Mouse (Mus musculus) intestine, embryonic 15.5 days (tissue): ENCODE results near the gene Mindy3. TPM values are rescaled to one million over a fixed set of nuclear protein-coding genes. Genes with fewer than 3 reads are reported as not detected.

Source experiments
- ATAC-seq: fragments of 200-750 bp; cut with Nextera tagmentation; 2 replicates; pipeline ENCODE4 v1.8.0; 2017; ENCODE audit warnings: moderate TSS enrichment, moderate library complexity
- H3K27ac ChIP-seq: fragments of 300-500 bp; sonication (generic); 2 replicates; pipeline ENCODE4 v1.5.1; 2015; ENCODE audit warnings: mild to moderate bottlenecking, inconsistent platforms
- H3K27me3 ChIP-seq: fragments of 300-500 bp; sonication (generic); replicated peaks from 2 replicates; pipeline ENCODE4 v1.6.1; 2015; ENCODE audit warnings: inconsistent platforms
- H3K36me3 ChIP-seq: fragments of 300-500 bp; sonication (generic); 2 replicates; pipeline ENCODE4 v1.6.1; 2015; ENCODE audit warnings: inconsistent platforms
- H3K4me1 ChIP-seq: fragments of 300-500 bp; sonication (generic); replicated peaks from 2 replicates; pipeline ENCODE4 v1.6.1; 2015; ENCODE audit warnings: inconsistent platforms
- H3K4me2 ChIP-seq: fragments of 300-500 bp; sonication (generic); replicated peaks from 2 replicates; pipeline ENCODE4 v1.6.1; 2015; ENCODE audit warnings: mild to moderate bottlenecking, inconsistent platforms
- H3K4me3 ChIP-seq: fragments of 300-500 bp; sonication (generic); replicated peaks from 2 replicates; pipeline ENCODE4 v1.5.1; 2015; ENCODE audit warnings: inconsistent platforms
- H3K9ac ChIP-seq: fragments of 300-500 bp; sonication (generic); 2 replicates; pipeline ENCODE4 v1.6.1; 2015; ENCODE audit warnings: inconsistent platforms
- H3K9me3 ChIP-seq: fragments of 300-500 bp; sonication (generic); 2 replicates; pipeline ENCODE4 v1.6.1; 2016; ENCODE audit warnings: inconsistent platforms
- WGBS: fragments of 180-500 bp; shearing (Covaris S2); methylation state at CpG from one replicate; pipeline ENCODE4 v1.1.7; 2015; 5-methylcytosine and 5-hydroxymethylcytosine counted together
- polyA plus RNA-seq: library from polyadenylated mRNA; unstranded; fragments of >200 nt; fragmentation: Nextera tagmentation; extraction: Ambion mirVana; gene quantifications from 2 replicates; pipeline ENCODE4 v1.2.1, GENCODE M21; 2015

Gene Mindy3
- polyA plus RNA-seq, 1 experiment from 2014 or later: 25.0 TPM

- ATAC-seq: no peak
- H3K4me1 ChIP-seq: no peaks in the 10 kb centered on the region
- no peak overlapping the region for H3K4me2 ChIP-seq
- H3K9ac ChIP-seq: no peak overlapping the region
- H3K27me3 ChIP-seq: no peaks in the 10 kb centered on the region
- no peaks in the 10 kb centered on the region for H3K9me3 ChIP-seq
- no peak overlapping the region for H3K4me3 ChIP-seq
- H3K27ac ChIP-seq: no peak overlapping the region
- H3K36me3 ChIP-seq: no peaks in the 10 kb centered on the region
- WGBS: 77% methylated on average over 1 of the region's 1 CpGs
Observed at GRCm38 (mm10) chr2:12368016-12368415, 51.3 kb downstream of the Mindy3 start.

- H3K9ac ChIP-seq: no peak overlapping the region
- 80% methylated on average over 1 of the region's 1 CpGs for WGBS
- ATAC-seq: no peak
Observed at GRCm38 (mm10) chr2:12361310-12361709, 58.0 kb downstream of the Mindy3 start.

GRCm38 (mm10) chr2:12354837-12355236, 64.4 kb downstream of the Mindy3 start:
- H3K27me3 ChIP-seq: no peaks in the 10 kb centered on the region
- no peak overlapping the region for H3K4me3 ChIP-seq
- ATAC-seq: no peak
- no peak overlapping the region for H3K27ac ChIP-seq
- WGBS: 95% methylated on average over 5 of the region's 5 CpGs
- H3K9me3 ChIP-seq: no peaks in the 10 kb centered on the region
- no peaks in the 10 kb centered on the region for H3K36me3 ChIP-seq
- H3K9ac ChIP-seq: no peak overlapping the region
- no peaks in the 10 kb centered on the region for H3K4me1 ChIP-seq
- no peak overlapping the region for H3K4me2 ChIP-seq

More at GRCm38 (mm10) chr2:12361310-12361709, 58.0 kb downstream of the Mindy3 start:
- Histone ChIP-seq H3K36me3 (no peaks in the 10 kb centered on the region), H3K4me3 (no peak overlapping the region), H3K27ac (no peak overlapping the region), H3K4me2 (no peak overlapping the region), H3K4me1 (no peaks in the 10 kb centered on the region), H3K9me3 (no peaks in the 10 kb centered on the region), H3K27me3 (no peaks in the 10 kb centered on the region)

- Histone ChIP-seq H3K9ac (no peak overlapping the region), H3K9me3 (no peaks in the 10 kb centered on the region), H3K4me1 (no peaks in the 10 kb centered on the region), H3K27me3 (no peaks in the 10 kb centered on the region), H3K36me3 (no peaks in the 10 kb centered on the region), H3K4me3 (no peak overlapping the region), H3K4me2 (no peak overlapping the region), H3K27ac (no peak overlapping the region)
- ATAC-seq: no peak
- 88% methylated on average over 2 of the region's 2 CpGs for WGBS
Observed at GRCm38 (mm10) chr2:12348914-12349313, 70.4 kb downstream of the Mindy3 start.

- H3K4me3 ChIP-seq: no peak overlapping the region
- WGBS: 65% methylated on average over 2 of the region's 2 CpGs
- 0 out of 2 replicates have a peak, but pooled peaks cover 6% of the 10 kb centered on the region for H3K4me1 ChIP-seq
- no peaks in the 10 kb centered on the region for H3K27me3 ChIP-seq
- no peak overlapping the region for H3K9ac ChIP-seq
- H3K27ac ChIP-seq: no peak overlapping the region
- no peaks in the 10 kb centered on the region for H3K36me3 ChIP-seq
- no peak overlapping the region for H3K4me2 ChIP-seq
- H3K9me3 ChIP-seq: no peaks in the 10 kb centered on the region
- ATAC-seq: no peak
Observed at GRCm38 (mm10) chr2:12331962-12332361, 87.3 kb downstream of the Mindy3 start.

- Histone ChIP-seq H3K9me3 (no peaks in the 10 kb centered on the region), H3K4me3 (no peak overlapping the region), H3K27me3 (no peaks in the 10 kb centered on the region), H3K36me3 (no peaks in the 10 kb centered on the region), H3K9ac (no peak overlapping the region), H3K27ac (no peak overlapping the region), H3K4me2 (no peak overlapping the region), H3K4me1 (0 out of 2 replicates have a peak, but pooled peaks cover 6% of the 10 kb centered on the region)
- no peak for ATAC-seq
- WGBS: 66% methylated on average over 2 of the region's 2 CpGs
Observed at GRCm38 (mm10) chr2:12329620-12330019, 89.7 kb downstream of the Mindy3 start.

- Histone ChIP-seq H3K27ac (no peak overlapping the region), H3K9me3 (no peaks in the 10 kb centered on the region), H3K36me3 (no peaks in the 10 kb centered on the region), H3K4me1 (0 out of 2 replicates have a peak, but pooled peaks cover 6% of the 10 kb centered on the region), H3K4me3 (no peak overlapping the region), H3K27me3 (no peaks in the 10 kb centered on the region), H3K9ac (no peak overlapping the region), H3K4me2 (no peak overlapping the region)
- WGBS: 50% methylated on average over 5 of the region's 5 CpGs
- no peak for ATAC-seq
Observed at GRCm38 (mm10) chr2:12329068-12329407, 90.2 kb downstream of the Mindy3 start.

- no peaks in the 10 kb centered on the region for H3K36me3 ChIP-seq
- H3K4me3 ChIP-seq: no peak overlapping the region
- H3K4me2 ChIP-seq: no peak overlapping the region
- no peaks in the 10 kb centered on the region for H3K9me3 ChIP-seq
- no peaks in the 10 kb centered on the region for H3K27me3 ChIP-seq
- WGBS: 48% methylated on average over 8 of the region's 8 CpGs
- H3K4me1 ChIP-seq: 0 out of 2 replicates have a peak, but pooled peaks cover 6% of the 10 kb centered on the region
- no peak for ATAC-seq
- no peak overlapping the region for H3K9ac ChIP-seq
- H3K27ac ChIP-seq: no peak overlapping the region
Observed at GRCm38 (mm10) chr2:12328355-12329067, 90.8 kb downstream of the Mindy3 start.

GRCm38 (mm10) chr2:12327691-12328354, 91.4 kb downstream of the Mindy3 start:
- 0 out of 2 replicates have a peak, but pooled peaks cover 6% of the 10 kb centered on the region for H3K4me1 ChIP-seq
- peak overlapping the region; percentile 52 for H3K4me2 ChIP-seq
- H3K27ac ChIP-seq: no peak overlapping the region
- WGBS: 41% methylated on average over 11 of the region's 11 CpGs
- H3K27me3 ChIP-seq: no peaks in the 10 kb centered on the region
- peak overlapping the region; percentile 12; the same call in 1 of the 2 replicates for H3K4me3 ChIP-seq
- no peaks in the 10 kb centered on the region for H3K9me3 ChIP-seq
- ATAC-seq: no peak; the same call in 1 of the 2 replicates
- H3K9ac ChIP-seq: no peak overlapping the region
- H3K36me3 ChIP-seq: no peaks in the 10 kb centered on the region

GRCm38 (mm10) chr2:12327216-12327615, 92.1 kb downstream of the Mindy3 start:
- no peaks in the 10 kb centered on the region for H3K36me3 ChIP-seq
- H3K27ac ChIP-seq: no peak overlapping the region
- H3K4me2 ChIP-seq: peak overlapping the region; percentile 52
- 15% methylated on average over 10 of the region's 10 CpGs for WGBS
- 0 out of 2 replicates have a peak, but pooled peaks cover 6% of the 10 kb centered on the region for H3K4me1 ChIP-seq
- peak overlapping the region; percentile 12 for H3K4me3 ChIP-seq
- H3K9me3 ChIP-seq: no peaks in the 10 kb centered on the region
- no peaks in the 10 kb centered on the region for H3K27me3 ChIP-seq
- ATAC-seq: peak; percentile 62
- no peak overlapping the region for H3K9ac ChIP-seq

GRCm38 (mm10) chr2:12325868-12326267, 93.4 kb downstream of the Mindy3 start:
- Histone ChIP-seq H3K9me3 (no peaks in the 10 kb centered on the region), H3K36me3 (no peaks in the 10 kb centered on the region), H3K4me1 (0 out of 2 replicates have a peak, but pooled peaks cover 6% of the 10 kb centered on the region), H3K4me3 (no peak overlapping the region), H3K9ac (no peak overlapping the region), H3K4me2 (no peak overlapping the region), H3K27me3 (no peaks in the 10 kb centered on the region), H3K27ac (no peak overlapping the region)
- 84% methylated on average over 2 of the region's 2 CpGs for WGBS
- ATAC-seq: no peak

GRCm38 (mm10) chr2:12325417-12325816, 93.9 kb downstream of the Mindy3 start:
- H3K4me2 ChIP-seq: no peak overlapping the region
- no peaks in the 10 kb centered on the region for H3K9me3 ChIP-seq
- ATAC-seq: peak; percentile 55
- no peaks in the 10 kb centered on the region for H3K36me3 ChIP-seq
- no peak overlapping the region for H3K9ac ChIP-seq
- no peak overlapping the region for H3K4me3 ChIP-seq
- no peaks in the 10 kb centered on the region for H3K27me3 ChIP-seq
- 60% methylated on average over 6 of the region's 6 CpGs for WGBS
- H3K27ac ChIP-seq: no peak overlapping the region
- 0 out of 2 replicates have a peak, but pooled peaks cover 6% of the 10 kb centered on the region for H3K4me1 ChIP-seq
